Mouse (Mus musculus) cerebellum, adult 8-10 months (tissue): Measurements from ENCODE around the gene Pes1.
A peak's percentile ranks its signal among the peaks of the same experiment; 100 is the strongest.
"Not testable (repeated sequence)": the region's sequence is repeated elsewhere in the genome, so short reads cannot be mapped to it uniquely, and the experiment has no call there.

ENCODE experiments used
- DNase-seq: peaks from one replicate; pipeline ENCODE4 v3.0.0; 2022

The Pes1 gene

DNA sequence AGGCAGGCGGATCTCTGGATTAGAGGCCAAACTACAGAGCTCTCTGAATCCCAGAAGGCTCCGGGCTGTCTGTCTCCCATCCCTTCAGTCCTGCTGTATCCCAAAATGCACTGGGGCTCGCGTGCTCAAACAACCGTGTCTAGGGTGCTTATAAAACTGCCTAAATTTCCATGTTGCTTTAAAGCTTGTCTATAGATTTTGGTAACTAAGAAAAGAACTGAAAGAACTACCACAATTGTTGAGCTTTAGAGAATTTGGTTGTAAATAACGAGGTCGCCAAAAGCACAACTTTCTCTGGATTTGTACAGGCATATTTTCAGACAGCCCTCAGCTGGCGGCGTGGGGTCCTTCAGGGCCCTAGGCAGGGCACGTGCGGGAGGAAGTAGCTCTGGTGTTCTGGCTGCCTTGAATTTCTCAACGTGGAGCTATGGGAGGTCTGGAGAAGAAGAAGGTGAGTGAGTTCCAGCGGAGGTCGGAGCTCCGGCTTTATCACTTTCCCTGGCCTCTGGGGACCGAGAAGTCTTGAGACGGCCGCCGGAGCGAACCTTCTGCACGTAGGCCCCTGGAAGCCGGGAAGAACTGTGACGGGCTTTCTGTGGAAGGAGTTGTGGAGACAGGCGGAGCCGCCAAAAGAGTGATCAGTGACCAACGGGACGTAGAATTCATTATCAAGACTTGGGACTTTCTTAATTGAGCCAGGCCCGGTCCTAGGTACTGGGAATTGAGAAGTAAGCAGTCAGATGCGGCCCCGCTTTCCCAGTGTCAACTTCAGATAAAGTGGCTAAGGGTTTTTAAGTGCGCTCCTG, at the start of gene Pes1:
Gene Pes1 (plus strand): TSS at position 366 of the 806 bp plus-strand sequence.
- peak; percentile 86 for DNase-seq

DNA sequence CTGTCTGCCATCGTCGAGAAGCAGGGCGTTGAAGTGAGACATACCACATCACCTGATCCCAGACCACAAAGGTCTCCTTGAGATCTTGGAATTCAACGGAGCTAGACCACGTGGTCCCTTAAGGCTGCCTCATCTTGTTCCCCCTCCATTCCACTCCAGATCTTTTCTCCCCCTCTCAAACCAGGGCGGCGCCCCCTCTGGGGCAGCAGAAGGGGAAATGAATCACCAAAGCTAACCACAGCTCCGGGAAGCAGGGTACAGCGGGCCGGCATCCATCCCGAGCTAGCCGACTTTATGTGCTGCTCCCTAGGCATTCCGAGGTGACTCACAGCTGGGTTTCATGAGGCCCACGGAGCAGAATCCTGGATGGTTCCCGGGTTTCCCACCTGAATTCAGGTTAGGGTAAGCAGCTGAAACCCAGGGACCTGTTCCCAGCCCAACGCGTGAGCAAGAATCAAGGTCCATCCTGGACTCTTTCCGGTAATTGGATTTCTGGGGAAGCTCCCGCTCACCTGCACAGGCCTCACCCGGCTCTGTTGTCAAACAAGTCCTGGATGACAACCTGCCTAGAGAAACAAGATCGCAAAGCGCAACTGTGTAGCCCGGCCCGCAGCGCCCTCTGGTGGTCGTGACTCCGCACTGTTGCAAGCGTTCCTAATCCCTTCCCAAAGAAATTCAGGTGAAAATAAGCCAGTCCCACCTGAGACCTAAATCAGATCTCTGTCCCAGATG, 49.5 kb upstream of the Pes1 start, which contains the start of gene Slc35e4:
Gene Slc35e4 (minus strand): TSS at position 556 of the 732 bp plus-strand sequence.
- DNase-seq = peak; percentile 91

DNA sequence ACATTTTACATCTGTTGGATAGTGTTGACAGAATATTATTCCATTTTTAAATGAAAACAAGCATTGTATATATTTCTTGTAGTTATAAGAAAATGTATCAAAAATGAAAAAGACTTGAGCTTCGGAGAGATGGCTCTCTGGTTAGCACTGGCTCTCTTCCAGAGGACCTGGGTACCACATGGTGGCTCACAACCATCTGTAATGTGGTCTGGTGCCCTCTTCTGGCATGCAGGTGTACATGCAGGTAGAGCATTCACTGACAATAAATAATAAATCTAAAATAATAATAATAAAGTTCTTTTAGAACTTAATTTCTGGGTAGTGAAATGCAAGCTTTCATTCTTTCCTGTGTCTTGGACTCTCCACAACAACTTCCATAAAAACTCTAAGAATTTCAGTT, 45.0 kb upstream of the Pes1 start:
- DNase-seq = no peak

DNA sequence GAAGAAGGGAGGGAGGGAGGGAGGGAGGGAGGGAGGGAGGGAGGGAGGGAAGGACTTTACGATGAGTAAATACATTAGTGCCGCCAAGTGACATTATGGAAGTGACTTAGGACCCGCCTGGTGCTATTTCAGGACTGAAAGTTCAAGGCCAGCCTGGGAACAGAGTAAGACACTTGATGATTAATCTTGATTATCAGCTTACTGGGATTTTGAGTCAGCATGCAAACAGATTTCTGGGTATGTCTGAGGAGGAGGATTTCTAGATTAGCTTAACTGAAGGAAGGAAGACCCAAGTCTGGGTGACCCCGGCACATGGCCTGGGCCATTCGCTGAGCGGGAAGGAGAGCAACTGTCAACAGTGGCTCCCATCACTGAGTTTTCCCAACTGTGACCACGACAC, 43.3 kb upstream of the Pes1 start:
- no peak for DNase-seq

DNA sequence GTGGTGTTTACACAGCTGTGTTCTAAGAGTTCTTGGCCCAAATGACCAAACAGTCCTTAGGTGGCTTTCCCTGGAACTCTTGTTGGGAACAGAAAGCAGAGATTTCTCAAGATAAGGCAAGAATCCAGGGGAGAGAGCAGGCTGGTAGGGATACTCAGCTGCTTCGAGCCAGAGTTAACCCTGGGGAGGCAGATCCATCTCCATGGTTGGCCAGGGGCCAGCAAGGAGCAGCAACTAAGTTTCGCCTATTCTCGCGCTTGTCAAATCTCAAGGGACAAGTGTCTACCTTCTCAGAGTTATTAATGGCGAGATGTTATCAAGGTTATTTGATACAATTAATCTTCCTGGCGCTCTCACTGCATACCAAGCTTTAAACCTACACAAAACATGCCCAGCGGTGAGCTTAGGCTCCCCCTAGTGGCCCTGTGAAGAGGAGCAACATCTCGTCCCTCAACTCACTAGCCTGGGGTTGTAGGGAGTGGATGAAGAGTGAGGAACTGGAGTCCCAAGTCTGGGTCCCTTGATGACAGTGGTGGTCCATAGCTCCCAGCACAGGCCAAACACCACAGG, 42.4 kb upstream of the Pes1 start:
- DNase-seq = peak; percentile 58

DNA sequence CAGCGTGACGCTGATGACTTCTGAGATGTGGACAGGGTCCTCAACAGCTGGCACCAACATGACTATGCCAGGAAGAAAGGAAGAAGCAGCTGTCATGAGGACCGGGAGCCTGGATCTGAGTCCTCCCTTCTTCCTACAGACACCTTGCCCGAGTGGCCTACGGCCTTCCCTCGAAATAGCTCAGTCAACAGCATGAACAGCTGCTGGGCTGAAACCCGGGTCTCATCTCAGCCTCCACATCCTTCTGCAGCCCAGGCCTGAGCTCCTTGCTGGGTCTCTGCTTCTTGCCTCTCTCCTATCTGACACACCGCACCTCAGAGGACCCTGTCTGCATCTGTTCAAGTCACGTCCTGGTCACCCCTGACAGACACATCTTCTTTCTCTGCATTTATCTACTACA, 41.7 kb upstream of the Pes1 start:
- DNase-seq = no peak

DNA sequence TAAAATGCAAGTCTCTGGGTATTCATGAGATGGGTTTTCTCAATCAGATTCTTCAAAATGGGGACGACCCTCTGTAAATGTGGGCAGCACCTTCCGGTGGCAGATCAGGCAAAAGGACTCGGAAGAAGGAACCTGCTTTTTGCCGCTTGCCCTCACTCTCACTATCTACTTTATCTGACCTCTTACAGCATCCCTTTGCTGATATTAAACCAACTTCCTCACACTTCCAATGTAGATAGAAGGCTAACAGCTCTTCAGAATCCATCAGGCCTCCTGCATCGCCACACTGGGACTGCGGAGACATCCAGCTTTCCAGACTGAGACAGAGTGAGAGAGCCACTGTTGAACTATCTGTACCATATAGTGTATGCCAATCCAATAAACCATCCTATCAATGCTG, 41.0 kb upstream of the Pes1 start:
- DNase-seq = no peak

DNA sequence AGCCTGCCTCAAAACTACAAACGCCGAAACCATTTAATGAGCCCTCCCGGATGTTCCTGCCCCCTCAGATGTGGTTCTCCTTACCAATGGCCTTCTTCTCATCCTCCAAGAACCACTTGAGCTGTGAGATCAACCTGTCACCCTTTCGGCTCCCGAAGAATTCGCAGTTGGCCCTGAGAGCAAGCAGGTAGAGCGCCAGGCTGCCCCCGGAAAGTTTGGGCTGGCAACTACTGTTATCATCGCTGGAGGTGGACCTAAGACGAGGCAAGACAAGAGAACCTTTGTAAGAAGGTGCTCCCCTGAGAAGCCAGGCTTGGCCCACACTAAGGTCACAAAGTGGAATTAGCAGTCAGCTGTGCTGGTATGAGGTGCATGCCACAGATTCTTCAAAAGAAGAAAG, 37.9 kb upstream of the Pes1 start:
- DNase-seq = no peak

DNA sequence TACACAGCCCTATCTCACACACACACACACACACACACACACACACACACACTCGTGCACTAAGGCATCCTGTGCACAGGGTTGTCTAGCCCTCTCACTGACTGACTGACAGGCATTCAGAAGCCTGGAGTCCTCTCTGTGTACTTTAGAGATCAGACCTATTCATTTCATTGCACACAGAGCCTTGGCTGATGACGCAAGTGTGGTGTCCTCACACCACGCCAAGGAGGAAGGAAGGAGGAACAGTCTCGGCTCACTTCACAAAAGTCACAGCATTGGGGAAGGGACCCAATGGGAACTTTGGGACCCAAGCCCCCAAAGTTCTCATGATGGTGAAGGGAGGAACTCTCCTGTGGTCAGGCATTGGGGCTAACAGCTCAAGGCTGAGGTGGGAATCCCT, 33.8 kb upstream of the Pes1 start:
- DNase-seq = no peak

DNA sequence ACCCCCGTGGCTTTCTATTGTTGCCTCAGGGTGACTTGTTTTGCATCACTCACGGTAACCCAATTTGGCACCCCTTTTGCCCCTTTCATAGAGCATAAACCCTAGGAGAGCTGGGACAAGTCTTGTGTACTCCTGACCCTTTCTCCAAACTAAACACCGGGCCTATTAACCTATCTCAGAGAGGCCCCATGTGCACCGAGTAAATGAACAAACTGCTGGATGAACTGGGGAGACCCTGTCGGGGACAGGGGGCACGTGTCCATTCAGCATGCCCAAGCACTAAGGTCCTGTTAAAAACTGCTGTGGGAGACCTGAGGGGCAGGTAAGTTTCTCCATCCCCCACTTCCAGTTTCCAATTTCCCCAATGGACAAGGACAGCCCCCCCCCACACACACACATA, 32.8 kb upstream of the Pes1 start:
- DNase-seq = no peak

DNA sequence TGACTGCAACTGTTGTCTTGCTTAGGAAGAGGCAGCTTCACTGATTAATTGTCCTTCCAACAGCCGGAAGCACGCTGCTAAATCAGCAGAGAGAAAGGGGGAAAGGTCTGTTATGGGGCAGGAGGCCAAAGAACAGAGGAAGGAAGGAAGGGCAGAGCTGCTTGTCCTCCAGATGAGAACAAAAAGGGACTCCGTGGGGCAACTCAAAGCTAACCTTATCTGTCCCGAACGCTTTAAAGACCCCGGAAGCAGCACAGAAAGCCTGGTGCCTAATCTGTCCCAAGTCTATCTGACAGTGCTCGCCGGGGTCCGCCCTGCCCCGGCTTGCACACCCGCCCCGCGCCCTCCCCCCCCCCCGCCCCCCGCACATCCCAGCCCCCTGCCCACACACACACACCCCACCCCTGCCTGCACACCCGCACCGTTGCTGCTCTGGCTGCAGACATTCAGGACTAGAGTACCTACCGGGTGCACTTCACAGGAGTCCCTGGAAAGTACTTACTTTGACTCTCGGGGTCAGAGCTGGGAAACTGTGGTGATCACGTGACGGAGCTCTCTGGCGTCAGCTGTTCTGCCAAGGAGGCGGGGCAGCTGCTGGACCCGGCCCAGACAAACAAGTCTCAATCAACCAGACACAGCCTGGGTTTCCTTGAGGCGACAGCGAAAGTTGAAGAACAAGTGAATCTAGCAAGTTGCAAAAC, 32.1 kb upstream of the Pes1 start, which contains the start of gene Tcn2:
Gene Tcn2 (minus strand): TSS at position 649 of the 701 bp plus-strand sequence.
- peak; percentile 27 for DNase-seq

DNA sequence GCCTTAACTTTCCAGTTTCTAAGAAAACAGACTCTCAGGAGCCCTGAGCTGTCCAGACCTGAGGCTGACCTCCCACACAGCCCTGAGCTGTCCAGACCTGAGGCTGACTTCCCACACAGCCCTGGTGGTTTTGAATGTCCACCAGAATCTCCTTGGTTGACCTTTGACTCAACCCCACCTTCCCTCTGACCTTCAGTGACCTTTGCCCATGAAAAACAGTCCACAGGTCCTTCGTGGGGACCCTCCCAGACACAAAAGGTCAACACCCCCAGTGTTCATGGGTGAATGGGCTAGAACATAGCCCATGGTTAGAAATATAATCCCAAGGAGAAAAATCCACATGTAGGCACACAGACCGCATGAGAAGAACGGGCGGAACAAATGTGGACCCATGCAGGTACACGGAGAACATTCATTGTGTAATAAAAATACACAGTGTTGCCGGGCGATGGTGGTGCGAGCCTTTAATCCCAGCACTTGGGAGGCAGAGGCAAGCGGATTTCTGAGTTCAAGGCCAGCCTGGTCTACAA, 30.0 kb upstream of the Pes1 start:
- DNase-seq = no peak

DNA sequence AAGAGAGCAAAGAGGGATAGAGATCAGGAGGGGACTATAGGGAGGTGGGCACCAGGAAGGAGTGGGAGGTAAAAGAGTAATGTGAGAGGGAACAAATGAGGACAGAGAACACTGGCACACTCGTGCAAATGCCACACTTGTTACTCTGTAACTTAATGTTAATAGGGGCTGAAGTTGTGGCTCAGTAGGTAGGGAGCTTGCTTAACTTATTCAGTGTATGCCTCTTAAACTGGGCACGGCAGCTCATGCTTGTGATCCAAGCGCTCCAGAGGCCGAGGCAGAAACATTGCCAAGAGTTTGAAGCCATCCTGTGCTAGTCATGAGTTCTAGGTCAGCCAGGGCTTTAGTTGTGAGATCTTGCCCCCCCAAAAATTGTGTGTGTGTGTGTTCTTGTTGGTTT, 28.6 kb upstream of the Pes1 start:
- DNase-seq = no peak

DNA sequence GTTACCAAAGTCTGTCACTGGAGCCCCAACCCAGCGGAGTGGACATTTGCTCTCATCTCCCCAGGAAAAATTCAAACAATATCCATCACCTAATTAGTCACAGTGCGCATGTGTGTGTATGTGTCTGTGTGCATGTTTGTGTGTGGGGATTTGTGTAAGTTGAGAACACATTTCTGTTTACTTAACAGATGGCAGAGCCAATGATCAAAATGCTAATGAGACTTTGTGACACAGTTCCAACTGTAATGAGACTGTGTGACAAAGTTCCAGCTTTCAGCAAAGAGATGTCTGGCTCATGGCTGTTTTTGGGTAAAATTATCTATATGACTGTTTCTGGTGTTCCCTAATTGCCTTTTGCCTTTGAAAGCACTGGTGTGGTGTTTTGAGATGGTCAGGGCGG, 27.5 kb upstream of the Pes1 start:
- no peak for DNase-seq

DNA sequence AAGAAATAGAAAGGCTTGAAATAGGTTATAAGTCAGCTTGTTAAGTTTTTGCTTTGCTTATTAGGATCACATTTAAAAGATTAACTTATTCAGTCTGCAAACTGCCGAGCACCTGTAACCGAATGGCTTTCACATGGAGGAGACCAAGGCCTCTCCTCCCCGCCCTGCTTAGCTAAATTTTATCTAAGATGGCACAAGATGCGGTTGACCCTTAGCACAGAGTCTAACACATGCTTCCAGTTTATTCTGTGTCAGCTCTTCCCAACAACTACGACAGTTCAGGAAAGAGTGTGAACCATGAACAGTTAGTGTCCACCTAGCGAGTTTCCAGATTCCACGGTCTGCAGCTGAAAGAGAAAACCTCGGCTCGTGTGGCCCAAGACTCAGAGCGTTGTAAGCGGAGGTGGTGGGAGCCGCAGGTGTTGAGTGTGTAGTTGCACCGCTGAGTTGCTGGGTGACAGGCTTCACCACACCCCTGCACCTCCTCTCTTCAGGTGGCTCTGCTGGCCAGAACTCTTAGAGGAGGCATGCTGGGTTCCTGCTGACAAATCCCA, 26.4 kb upstream of the Pes1 start:
- DNase-seq = no peak

DNA sequence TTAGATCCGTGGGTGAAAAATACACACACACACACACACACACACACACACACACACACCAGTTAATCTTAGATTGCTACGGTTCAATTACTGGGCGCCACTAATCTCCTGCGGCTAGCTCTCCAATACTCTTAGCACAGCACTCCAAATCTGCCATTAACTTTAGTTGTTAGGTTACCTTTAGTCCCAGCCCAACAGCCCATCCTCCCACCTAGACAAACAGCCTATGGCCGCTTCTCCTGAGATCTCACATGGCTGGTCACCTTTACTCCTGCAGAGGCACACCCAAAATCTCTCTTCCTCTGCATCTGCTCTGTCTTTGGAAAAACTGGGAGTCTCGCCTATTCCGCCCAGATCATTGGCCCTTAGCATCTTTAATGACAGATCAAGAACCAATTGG, 22.4 kb upstream of the Pes1 start:
- DNase-seq = no peak

DNA sequence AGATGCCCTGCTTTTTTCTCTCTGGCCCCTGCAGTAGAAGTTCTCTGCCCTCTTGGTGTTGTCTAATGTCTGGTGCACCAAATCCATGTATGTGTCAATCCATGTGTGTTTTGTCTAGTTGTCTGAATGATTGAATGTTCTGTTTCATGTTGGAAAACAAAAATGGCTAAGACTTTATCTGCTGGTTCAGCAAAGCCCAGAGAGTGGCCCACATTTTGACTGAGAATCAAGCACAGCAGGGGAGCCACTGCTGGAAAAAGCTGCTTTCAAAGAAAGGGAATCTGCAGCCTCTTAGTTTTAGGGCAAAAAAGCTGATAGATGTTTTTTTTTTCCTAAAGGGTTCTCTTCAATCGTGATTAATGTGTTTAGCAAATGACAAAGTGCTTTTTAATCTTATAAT, 17.4 kb upstream of the Pes1 start:
- no peak for DNase-seq

DNA sequence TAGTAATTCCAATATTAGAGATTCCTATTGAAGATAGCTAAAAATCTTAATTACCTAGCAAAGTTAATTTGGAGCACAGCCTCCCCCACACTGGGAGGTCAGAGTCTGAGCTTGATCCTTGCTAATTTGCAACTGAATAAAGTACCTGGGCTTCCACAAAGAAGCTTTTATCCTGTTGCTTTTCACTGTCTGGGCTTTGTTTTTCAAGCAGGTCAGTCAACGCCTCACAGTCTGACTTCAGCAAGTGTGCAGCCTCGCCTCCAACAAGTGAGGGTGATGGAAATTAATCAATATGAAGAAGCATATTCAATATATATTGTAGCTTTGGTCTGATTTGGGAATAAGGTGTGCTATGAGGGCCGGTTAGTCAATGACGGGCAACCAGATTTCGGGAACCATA, 8.9 kb upstream of the Pes1 start:
- not testable (repeated sequence) for DNase-seq

DNA sequence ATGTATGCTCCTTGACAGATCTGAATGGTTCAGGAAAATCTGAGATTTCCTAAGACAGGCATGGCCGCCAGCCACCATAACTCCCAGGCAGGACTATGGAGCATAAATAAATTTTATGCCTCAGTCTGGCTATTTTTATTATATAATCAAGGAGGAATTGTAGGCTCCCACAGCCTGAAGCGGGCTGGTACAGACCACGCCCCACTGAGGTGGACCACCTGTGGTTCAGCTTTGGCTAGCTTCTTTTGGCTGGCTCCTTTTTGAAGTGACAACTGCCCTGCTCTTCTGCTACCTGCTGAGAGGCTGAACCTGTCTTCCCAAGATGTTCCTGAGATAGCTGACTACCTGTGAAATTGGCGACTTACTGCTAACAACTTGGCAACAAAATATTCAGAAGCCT, 8.4 kb upstream of the Pes1 start:
- not testable (repeated sequence) for DNase-seq

DNA sequence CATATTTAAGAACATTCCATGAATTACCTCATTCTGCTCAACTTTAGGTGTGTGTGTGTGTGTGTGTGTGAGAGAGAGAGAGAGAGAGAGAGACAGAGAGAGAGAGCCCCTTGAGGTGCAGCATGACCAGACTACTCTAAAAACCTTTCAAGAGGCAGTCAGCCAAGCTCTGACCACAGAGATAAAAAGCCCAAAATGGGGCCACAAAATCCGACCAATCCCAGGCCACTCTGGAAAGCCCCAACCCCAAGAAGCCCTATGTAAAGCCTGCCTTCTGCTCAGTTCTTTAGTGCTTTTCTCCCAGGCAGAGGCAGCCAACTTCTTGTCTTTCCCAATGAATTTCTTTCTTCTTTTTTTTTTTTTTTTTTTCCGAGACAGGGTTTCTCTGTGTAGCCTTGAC, 2.9 kb upstream of the Pes1 start:
- DNase-seq = no peak

DNA sequence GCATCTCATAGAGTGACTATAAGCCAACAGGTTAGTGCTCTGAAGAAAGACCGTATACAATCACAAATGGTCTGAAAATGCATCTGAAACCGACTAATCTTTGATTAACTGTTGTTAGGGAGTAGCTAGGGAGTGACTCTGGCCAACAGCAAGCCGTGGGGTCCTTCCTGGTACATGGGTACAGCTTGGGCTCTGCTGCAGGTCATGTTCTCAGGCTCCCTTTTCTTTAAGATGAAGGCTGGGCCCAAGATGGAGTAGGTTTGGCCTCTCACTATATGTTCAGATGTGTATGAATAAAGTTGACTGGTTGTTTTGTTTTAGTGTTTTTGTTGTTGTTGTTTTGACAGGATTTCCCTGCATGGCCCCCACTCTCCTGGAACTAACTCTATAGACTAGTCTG, 2.0 kb upstream of the Pes1 start:
- DNase-seq = no peak

DNA sequence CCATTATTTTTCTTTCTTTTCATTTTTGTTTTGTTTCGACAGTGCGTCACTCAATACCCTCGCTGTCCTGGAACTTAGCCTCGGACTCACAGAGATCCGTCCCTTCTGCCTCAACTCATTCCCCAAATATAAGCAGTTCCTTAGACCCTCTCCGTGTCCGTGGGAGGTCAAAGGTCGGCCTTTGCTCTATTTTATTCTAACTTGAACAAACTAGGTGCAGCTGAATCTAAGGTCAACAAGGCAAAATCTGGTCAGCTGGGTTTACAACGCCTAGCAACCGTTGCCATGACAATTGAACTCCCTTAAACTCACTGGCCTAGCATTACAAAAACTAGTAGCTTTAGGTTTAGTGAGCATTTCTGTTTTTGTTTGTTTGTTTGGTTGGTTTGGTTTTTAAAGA, 620 bp upstream of the Pes1 start:
- no peak for DNase-seq
